Mouse (Mus musculus): ENCODE results near the gene Cidec. TPM values are rescaled to one million over a fixed set of nuclear protein-coding genes. Genes with fewer than 3 reads are reported as not detected.

The Cidec gene
- not detected for polyA plus RNA-seq (2017; shearing (Covaris generic))

DNA sequence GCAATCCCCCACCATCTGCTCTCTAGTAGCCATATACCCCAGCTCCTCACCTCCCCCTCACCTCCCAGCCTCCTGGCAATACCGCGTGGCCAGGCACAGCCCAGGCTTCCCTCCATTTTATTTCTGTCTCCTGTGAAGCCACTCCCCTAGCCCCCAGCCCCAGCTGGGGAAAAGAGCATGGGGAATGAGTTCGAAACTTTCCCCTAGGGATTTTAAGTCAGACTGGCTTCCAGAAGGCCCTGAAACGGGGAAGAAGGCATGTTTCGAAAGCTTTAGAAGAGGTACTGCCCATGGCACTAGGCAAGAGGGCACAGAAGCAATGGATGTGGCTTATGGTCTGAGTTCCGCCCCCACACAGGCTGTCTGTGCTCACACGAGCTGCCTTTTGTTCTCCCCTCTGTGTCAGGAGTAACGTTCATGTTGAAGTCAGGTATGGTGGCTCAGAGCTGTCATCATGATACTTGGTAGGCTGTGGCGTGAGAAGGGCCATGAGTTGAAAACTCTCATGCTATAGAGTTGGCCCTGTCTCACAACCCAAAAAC, at the start of gene Cidec:
Gene Cidec, minus strand, starts transcription at position 97 of the 542 bp plus-strand sequence.

DNA sequence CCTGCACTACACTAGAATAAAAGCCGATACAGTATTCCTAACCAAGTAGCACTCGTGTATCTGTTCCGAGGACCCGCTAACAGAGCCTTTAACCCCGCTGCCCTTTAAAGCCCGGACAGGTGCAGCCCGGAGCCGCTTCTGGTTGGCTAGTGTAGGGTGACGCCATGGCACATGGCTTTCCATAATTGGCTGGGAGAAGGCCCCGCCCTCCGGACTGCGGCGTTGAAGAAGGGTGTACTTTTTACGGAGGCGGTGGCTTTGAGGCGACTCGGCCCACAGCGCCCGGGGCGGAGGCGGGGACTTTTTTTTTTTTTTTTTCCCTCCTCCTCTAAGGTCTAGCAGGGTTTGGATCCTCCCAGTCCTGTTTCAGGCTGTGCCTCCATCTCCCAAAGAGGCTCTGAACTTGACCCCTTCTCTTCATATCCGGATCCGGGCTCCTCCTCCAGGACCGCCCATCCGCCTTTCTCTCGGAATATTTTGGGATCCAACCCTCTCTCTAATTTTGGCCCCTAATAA, 47.6 kb upstream of the Cidec start, which contains the start of gene Creld1:
Gene Creld1, plus strand, starts transcription at position 198 of the 516 bp plus-strand sequence.

DNA sequence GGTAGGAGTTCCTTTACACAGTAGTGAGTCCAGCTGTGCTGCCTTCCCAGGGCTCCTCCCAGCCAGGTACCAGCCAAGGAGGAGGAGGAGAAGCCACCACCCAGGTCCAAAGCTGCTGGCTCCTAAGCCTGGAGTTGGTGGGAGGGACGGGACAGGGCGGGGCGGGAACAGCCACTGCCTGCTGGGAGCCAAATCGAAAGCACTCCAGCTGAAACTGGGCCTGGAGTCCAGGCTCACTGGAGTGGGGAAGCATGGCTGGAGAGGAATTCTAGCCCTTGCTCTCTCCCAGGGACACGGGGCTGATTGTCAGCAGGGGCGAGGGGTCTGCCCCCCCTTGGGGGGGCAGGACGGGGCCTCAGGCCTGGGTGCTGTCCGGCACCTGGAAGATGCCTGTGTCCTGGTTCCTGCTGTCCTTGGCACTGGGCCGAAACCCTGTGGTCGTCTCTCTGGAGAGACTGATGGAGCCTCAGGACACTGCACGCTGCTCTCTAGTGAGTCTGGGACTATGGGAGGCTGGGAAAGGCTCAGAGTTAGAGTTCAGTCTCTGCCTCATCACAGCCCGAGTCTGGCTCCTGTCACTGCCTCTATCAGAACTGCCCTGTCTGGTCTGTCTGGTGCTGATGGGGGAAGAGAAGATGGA, 35.9 kb upstream of the Cidec start, which contains the start of gene Il17rc:
Gene Il17rc, plus strand, starts transcription at position 131 of the 640 bp plus-strand sequence.

DNA sequence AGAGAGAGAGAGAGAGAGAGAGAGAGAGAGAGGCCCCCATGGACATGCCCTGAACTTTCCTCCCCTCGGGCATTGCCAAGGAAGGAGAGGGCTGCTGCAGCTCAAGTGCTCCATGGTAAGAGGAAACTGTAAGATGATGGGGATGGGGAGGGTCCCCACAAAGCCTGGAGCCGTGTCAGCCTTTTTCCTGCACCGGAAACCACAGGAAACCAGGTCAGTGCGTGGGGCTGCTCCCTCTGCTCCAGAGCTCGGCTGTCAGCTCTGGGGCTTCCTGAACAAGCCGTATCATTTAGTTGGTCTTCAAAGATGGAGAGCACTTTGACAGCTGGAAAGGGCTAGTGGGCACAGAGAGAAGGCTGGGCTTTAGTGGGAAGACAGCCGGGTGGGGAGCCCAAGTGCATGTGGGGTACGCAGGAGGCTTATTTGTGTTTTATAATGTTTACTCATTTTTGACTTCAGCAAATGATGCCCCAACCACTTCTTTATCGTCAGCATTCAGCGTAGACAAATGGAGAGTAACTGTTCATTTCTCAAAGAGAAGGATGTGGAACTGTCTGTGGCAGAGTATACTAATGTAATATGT, 22.5 kb upstream of the Cidec start, which contains the start of gene Il17re:
Gene Il17re, plus strand, starts transcription at position 533 of the 583 bp plus-strand sequence.

DNA sequence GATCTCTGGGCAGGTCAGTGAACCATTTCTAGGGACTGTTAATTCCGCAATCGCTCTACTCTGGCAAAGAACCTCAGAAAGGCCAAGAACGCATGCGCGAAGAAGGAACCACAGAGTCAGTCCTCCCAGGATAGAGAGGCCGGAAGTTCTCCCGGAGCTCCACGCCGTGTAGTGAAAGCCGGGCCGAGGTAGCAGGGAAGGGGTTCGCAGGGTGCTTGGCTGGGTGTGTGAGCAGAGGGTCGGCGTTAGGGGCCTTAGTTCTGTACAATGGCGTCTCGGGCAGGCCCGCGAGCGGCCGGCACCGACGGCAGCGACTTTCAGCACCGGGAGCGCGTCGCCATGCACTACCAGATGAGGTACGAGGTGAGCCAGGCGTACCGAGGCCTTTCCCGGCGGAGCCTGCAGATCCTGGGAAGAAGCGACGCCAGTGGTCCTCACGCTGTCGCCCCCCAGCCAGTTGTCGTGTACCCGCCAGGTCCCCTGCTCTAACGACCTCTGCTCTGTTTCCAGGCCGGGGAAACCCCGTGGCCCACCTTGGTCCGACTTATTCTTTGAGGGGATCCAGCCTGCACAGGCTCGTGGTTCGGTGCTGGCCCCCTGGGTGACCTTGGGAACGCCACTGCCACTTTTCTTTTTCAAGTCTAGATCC, 7.0 kb upstream of the Cidec start, which contains the start of gene Jagn1:
Gene Jagn1, plus strand, starts transcription at position 128 of the 649 bp plus-strand sequence.

DNA sequence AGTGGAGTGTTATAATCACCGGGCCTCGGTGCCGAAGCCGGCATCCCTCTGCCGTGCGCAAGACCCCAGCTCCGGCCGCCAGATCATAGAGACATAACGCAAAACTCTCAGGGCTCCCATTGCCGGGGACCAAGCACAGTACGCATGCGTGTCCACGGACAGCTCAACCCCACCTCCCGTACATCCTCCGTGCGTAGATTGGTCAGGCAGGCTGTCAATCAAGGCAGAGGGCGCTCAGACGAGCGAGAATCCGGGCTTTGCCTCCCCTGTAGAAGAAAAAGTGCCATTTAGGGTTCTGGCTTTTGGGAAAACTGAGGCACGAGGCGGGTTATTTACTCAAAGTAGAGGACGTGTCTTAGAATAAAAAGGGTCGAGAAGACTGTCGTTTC, 16.4 kb downstream of the Cidec start, which contains the start of gene Rpusd3:
Gene Rpusd3, minus strand, starts transcription at position 142 of the 389 bp plus-strand sequence.

DNA sequence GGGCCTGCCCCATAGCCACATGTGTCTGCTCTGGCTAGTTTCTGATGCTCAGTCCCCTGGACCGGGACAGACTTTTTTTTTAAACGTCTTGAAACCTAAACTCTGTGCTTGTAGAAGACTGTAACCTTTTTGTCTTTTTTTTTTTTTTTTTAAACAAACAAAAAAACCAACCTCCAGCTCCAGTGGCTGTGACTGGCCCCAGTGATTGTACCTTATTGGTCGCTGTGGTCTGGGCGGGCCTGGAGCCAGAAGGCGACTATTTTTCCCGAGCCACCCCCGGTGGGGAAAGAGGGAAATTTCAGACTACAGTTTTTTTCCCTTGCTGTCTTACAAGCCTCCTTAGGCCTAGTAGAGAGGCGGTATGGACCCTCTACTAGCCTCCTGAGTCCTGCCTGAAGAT, 46.6 kb downstream of the Cidec start, which contains the start of gene Ttll3:
Gene Ttll3, plus strand, starts transcription at position 301 of the 400 bp plus-strand sequence.

DNA sequence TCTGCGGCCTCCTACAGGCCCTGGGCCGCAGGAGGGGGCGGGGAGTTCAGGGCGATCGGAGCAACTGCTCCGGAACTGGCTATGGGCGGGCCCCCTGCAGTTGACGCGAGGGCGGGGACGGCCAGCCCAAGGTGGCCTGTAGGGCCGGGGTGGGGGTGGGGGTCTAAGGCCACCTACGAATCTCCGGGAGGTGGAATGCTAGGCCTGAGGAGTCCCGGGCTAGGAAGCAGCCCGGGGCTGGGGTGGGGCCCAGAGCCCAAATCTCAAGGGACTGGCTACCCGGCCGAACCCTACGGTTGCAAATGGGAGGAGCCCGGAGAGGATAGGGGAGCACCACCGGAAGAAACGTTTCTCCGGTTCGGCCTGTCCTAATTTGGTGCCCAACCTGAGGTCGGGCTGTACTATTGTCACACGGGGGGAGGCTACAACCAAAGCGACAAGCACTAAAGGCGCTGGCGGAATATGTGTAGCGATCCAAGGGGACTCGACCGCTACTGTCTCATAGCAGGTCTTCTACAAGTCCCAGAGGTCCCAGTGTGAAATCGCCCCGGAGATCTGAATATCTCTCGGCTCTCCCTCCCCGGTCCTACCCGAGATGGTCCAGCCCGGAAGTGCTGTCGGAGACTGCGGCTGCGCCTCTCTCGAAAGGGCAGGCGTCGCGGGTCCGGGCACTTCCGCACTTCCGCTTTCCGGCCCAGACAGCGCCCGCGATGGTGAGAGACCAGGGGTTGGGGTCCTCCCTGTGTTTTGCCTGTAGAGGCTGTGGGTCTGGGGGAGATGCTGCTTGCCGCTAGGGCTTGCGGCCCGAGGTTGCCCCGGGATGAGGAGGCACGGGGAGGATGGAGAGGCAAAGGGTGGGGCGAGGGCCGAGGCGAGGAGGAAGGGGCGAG, 57.8 kb downstream of the Cidec start, which contains the start of the genes Tada3 and Arpc4:
Gene Tada3, minus strand, starts transcription at position 388 of the 890 bp plus-strand sequence.
Gene Arpc4, plus strand, starts transcription at position 620 of the 890 bp plus-strand sequence.

Other genes with a start within 250 kb of the Cidec start
- 0.67 TPM for gene Lhfpl4, start 240.4 kb downstream of the Cidec start, polyA plus RNA-seq (2017; shearing (Covaris generic))
- gene Mtmr14, start 197.9 kb downstream of the Cidec start, polyA plus RNA-seq (2017; shearing (Covaris generic)) = 50.6 TPM
- gene Cpne9, start 153.5 kb downstream of the Cidec start, polyA plus RNA-seq (2017; shearing (Covaris generic)) = not detected
- gene Brpf1, start 128.6 kb downstream of the Cidec start, polyA plus RNA-seq (2017; shearing (Covaris generic)) = 74.5 TPM
- gene Ogg1, start 108.8 kb downstream of the Cidec start, polyA plus RNA-seq (2017; shearing (Covaris generic)) = 5.3 TPM
- 0.58 TPM for gene Camk1, start 91.8 kb downstream of the Cidec start, polyA plus RNA-seq (2017; shearing (Covaris generic))
- 29.0 TPM for gene Tada3, start 57.9 kb downstream of the Cidec start, polyA plus RNA-seq (2017; shearing (Covaris generic))
- 339 TPM for gene Arpc4, start 57.6 kb downstream of the Cidec start, polyA plus RNA-seq (2017; shearing (Covaris generic))
- 16.4 TPM for gene Ttll3, start 46.5 kb downstream of the Cidec start, polyA plus RNA-seq (2017; shearing (Covaris generic))
- 12.5 TPM for gene Rpusd3, start 16.4 kb downstream of the Cidec start, polyA plus RNA-seq (2017; shearing (Covaris generic))
- gene Jagn1, start 6.8 kb upstream of the Cidec start, polyA plus RNA-seq (2017; shearing (Covaris generic)) = 21.2 TPM
- 0.21 TPM for gene Il17re, start 22.7 kb upstream of the Cidec start, polyA plus RNA-seq (2017; shearing (Covaris generic))
- 0.32 TPM for gene Il17rc, start 35.7 kb upstream of the Cidec start, polyA plus RNA-seq (2017; shearing (Covaris generic))
- 9.0 TPM for gene Creld1, start 47.5 kb upstream of the Cidec start, polyA plus RNA-seq (2017; shearing (Covaris generic))
- gene Prrt3, start 66.2 kb upstream of the Cidec start, polyA plus RNA-seq (2017; shearing (Covaris generic)) = 0.24 TPM
- gene Emc3, start 95.9 kb upstream of the Cidec start, polyA plus RNA-seq (2017; shearing (Covaris generic)) = 103 TPM
- 1.2 TPM for gene Fancd2, start 95.9 kb upstream of the Cidec start, polyA plus RNA-seq (2017; shearing (Covaris generic))
- gene Fancd2os, start 165.0 kb upstream of the Cidec start, polyA plus RNA-seq (2017; shearing (Covaris generic)) = not detected
- 147 TPM for gene Brk1, start 169.0 kb upstream of the Cidec start, polyA plus RNA-seq (2017; shearing (Covaris generic))
- gene Vhl, start 188.2 kb upstream of the Cidec start, polyA plus RNA-seq (2017; shearing (Covaris generic)) = 27.7 TPM
- gene Irak2, start 202.7 kb upstream of the Cidec start, polyA plus RNA-seq (2017; shearing (Covaris generic)) = 34.9 TPM

Data from naive thymus-derived CD4-positive, alpha-beta T cell, adult 5 months (primary cell).